Mouse (Mus musculus) cortical plate, adult 2 months (tissue): ENCODE measurements around the gene Olfr110. TPM values are rescaled to one million over a fixed set of nuclear protein-coding genes. Genes with fewer than 3 reads are reported as not detected.
"Not testable (repeated sequence)": the region's sequence is repeated elsewhere in the genome, so short reads cannot be mapped to it uniquely, and the experiment has no call there.

ENCODE experiments used
- H3K27ac ChIP-seq: fragments of 200-500 bp; 2 replicates; pipeline ENCODE4 v1.5.1; 2012; ENCODE audit warnings: low read length, control low read depth, inconsistent platforms; ENCODE audit not compliant: insufficient read depth
- H3K4me1 ChIP-seq: fragments of 200-500 bp; 2 replicates; pipeline ENCODE4 v1.6.1; 2011; ENCODE audit warnings: low read length; ENCODE audit not compliant: control insufficient read depth, insufficient read depth
- H3K4me3 ChIP-seq: fragments of 200-500 bp; 2 replicates; pipeline ENCODE4 v1.5.1; 2011; ENCODE audit warnings: mild to moderate bottlenecking, low read length, control low read depth; ENCODE audit not compliant: insufficient read depth
- CTCF ChIP-seq: fragments of 200-500 bp; IDR thresholded peaks from 2 replicates; pipeline ENCODE4 v1.5.1; 2011; ENCODE audit warnings: mild to moderate bottlenecking, control low read depth, low read length; ENCODE audit not compliant: insufficient read depth; ENCODE audit errors: extremely low read depth
- POLR2A ChIP-seq: fragments of 200-500 bp; IDR thresholded peaks from 2 replicates; pipeline ENCODE4 v1.6.1; 2011; ENCODE audit warnings: mild to moderate bottlenecking, low read length, control low read depth; ENCODE audit not compliant: insufficient read depth; ENCODE audit errors: extremely low read depth
- polyA plus RNA-seq: library from polyadenylated mRNA; depleted of rRNA; stranded (reverse); fragments of >200 nt; gene quantifications from 2 replicates; pipeline ENCODE4 v1.2.3, GENCODE M21; 2012; rRNA removed

The Olfr110 gene
- 0.15 and 0.19 TPM in 2 replicates for polyA plus RNA-seq

DNA sequence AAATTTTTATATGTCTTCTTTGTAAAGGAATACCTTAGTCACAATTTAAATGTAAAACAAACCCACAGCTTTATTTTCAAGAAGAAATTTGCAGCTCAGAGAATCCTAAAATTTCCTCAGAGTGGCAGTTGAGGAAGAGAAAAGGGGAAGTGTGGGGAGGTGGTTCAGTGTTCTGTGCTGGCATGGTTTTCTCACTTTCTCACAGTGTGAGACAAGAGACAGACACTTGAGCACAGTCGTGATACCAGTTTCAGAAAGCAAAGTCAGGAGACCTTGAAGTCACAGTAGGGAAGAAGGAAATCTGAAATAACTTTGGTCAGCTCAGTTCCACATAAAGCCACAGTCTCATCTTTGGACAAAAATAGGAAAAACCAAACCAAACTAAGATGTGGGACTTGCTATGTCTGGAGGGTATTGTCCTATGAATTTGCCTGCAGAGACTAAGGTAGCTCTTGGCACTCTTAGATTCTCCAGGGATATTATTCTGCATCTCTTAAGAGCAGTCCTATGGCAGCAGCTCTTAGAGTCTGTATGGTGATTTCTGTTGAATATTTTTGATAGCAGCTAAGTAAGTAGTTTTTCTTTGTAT lies at the start of gene Olfr110:
Gene Olfr110, plus strand, starts transcription at position 539 of the 589 bp plus-strand sequence.
- TF ChIP-seq CTCF = no peak
- no peak for TF ChIP-seq POLR2A
- Histone ChIP-seq H3K4me1 (no peaks in the 10 kb centered on the region), H3K4me3 (no peak within 1 kb of the TSS), H3K27ac (no peak within 1 kb of the TSS)

DNA sequence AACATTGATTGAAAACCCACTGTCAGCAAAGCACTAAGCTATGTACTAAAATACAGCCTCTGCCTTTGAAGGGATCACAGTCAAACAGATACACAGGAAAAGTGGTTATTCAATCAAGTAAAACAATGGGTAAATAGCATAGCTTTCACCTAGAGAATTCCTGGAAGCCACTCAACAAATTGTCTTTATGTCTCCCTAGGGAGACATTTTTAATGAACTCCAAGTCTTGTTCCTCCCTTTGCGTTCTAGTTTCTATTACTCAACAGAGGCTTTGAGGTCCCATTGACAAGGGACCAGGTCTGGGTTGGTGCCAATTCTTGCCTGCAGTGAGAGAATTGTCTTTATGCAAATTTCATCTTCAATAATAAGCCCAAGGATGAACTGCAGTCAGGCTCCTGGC lies 47.1 kb upstream of the Olfr110 start, which contains the start of gene Olfr108:
Gene Olfr108, plus strand, starts transcription at position 301 of the 400 bp plus-strand sequence.
- H3K4me3 ChIP-seq = no peak within 1 kb of the TSS
- no peaks in the 10 kb centered on the region for H3K4me1 ChIP-seq
- H3K27ac ChIP-seq = no peak within 1 kb of the TSS
- TF ChIP-seq CTCF = no peak
- no peak for TF ChIP-seq POLR2A

DNA sequence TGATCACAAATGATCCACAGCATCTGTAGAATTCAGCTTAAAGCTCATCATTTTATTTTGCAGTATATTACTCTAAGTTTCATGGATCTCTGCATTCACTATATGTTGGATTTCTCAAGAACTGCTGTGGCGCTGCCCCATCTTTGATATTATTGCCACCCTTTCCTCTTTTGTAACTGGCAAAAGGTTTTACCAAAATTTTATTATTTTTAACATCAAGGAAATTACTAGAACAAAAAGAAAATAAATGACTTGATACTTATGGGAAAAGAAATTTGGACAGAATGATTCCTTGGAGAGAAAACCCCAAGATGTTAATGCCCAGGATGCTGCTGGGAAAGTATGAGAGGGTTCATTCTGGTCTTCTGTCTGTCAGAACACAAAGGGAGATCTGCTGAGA lies 33.7 kb upstream of the Olfr110 start, which contains the start of gene Olfr109:
Gene Olfr109, plus strand, starts transcription at position 301 of the 400 bp plus-strand sequence.
- Histone ChIP-seq H3K27ac (no peak within 1 kb of the TSS), H3K4me3 (no peak within 1 kb of the TSS), H3K4me1 (no peaks in the 10 kb centered on the region)
- no peak for TF ChIP-seq CTCF
- no peak for TF ChIP-seq POLR2A

DNA sequence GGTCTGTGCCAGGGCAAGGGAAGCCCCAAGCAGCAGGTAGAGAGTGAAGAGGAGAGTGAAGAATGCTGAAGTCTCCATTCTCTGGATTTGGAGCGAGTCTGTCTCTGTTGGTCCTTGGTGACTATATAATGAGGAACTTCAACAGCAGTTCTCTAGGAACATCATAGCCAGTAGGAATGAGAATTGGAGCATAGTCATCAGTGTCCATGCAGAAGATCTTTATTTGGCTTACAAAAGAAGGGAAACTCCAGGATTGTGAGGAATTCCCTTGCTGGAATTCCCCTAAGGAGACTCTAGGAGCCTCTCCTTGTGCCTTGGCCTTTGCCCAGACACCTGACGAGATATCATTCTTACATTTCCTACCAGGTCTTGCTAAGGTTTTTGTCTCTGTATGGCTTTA lies 8.8 kb upstream of the Olfr110 start, which contains the start of gene H2-M2:
Gene H2-M2, minus strand, starts transcription at position 101 of the 400 bp plus-strand sequence.
- no peaks in the 10 kb centered on the region for H3K4me1 ChIP-seq
- no peak within 1 kb of the TSS for H3K4me3 ChIP-seq
- TF ChIP-seq POLR2A (no peak), CTCF (no peak)
- H3K27ac ChIP-seq = no peak within 1 kb of the TSS

DNA sequence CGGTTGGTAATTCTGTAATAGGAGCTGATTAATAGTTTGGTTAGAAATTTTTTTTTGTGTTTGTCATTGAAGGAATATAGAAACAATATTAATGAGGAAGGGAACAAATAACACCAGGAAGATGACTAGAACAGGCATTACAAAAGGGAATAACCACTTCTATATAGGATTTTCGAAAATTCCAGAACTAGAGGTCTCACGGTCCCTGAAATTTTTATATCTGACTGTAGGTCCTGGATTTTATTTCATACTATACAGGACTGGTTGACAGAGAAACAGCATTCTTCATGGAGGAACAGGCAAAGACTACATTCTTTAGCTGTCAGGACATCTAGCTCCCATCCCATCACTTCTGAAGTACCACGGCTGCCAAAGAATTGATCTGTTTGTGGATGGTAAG lies 15.5 kb downstream of the Olfr110 start, which contains the start of gene Olfr111:
Gene Olfr111, plus strand, starts transcription at position 301 of the 400 bp plus-strand sequence.
- Histone ChIP-seq H3K4me3 (no peak within 1 kb of the TSS), H3K4me1 (no peaks in the 10 kb centered on the region), H3K27ac (no peak within 1 kb of the TSS)
- TF ChIP-seq CTCF (no peak), POLR2A (no peak)

DNA sequence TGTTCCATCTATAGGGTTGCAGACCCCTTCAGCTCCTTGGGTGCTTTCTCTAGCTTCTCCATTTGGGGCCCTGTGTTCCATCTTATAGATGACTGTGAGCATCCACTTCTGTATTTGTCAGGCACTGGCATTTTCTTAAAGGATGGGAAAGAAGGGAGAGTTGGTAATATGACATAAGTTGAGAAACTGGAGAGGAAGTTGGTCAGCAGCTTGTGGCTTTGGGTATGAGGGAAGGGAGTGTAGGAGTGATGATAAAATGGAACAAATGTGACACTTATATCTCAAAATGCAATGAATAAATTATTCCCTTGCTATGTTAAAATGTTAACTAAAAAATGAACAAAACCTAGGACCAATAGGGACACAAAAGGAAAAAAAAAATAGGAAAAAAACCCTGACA lies 32.3 kb downstream of the Olfr110 start:
- not testable (repeated sequence) for H3K27ac ChIP-seq, H3K4me1 ChIP-seq, H3K4me3 ChIP-seq

DNA sequence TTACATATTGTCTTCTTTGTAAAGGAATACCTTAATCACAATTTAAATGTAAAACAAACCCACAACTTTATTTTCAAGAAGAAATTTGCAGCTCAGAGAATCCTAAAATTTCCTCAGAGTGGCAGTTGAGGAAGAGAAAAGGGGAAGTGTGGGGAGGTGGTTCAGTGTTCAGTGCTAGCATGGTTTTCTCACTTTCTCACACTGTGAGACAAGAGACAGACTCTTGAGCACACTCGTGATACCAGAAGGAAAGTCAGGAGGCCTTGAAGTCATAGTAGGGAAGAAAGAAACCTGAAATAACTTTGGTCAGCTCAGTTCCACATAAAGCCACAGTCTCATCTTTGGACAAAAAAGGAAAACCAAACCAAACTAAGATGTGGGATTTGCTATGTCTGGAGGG lies 33.2 kb downstream of the Olfr110 start:
- H3K27ac ChIP-seq, H3K4me1 ChIP-seq, H3K4me3 ChIP-seq: not testable (repeated sequence)

DNA sequence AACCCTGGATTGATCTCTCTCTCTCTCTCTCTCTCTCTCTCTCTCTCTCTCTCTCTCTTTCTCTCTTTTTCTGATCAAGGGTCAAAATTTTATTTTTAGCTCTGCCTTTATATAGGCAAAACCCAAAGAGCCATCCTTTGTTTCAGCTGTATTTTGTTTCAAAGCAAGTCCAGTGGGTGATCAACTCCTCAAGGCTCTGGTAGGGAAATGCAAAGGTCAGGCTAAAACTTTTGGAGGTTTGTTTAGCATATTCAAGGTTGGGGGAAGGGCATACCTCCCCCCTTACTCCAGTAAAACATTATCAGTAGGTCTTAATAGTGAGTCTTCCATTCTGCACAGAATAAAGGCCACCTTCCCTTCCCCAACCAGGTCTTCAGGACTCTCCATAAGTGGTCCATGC lies 42.9 kb downstream of the Olfr110 start:
- Histone ChIP-seq H3K27ac (no peak overlapping the region), H3K4me3 (no peak overlapping the region), H3K4me1 (no peaks in the 10 kb centered on the region)
- TF ChIP-seq POLR2A (no peak), CTCF (no peak)

DNA sequence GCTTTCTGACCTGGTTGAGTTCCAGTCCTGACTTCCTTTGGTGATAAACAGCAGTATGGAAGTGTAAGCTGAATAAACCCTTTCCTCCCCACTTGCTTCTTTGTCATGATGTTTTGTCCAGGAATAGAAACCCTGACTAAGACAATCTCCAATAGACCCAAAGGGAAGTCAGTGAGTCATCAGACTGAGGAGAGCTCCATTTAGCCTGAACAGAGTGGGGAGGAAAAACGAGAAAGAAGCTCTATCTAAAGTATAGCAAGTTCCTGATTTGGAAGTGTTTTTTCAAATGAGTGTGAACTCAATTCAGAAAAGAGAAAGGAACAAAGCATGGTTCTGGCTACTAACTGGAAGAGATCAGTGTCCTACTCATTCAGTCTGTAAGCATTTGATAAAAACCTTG lies 46.1 kb downstream of the Olfr110 start:
- H3K27ac ChIP-seq, H3K4me3 ChIP-seq, H3K4me1 ChIP-seq: not testable (repeated sequence)

DNA sequence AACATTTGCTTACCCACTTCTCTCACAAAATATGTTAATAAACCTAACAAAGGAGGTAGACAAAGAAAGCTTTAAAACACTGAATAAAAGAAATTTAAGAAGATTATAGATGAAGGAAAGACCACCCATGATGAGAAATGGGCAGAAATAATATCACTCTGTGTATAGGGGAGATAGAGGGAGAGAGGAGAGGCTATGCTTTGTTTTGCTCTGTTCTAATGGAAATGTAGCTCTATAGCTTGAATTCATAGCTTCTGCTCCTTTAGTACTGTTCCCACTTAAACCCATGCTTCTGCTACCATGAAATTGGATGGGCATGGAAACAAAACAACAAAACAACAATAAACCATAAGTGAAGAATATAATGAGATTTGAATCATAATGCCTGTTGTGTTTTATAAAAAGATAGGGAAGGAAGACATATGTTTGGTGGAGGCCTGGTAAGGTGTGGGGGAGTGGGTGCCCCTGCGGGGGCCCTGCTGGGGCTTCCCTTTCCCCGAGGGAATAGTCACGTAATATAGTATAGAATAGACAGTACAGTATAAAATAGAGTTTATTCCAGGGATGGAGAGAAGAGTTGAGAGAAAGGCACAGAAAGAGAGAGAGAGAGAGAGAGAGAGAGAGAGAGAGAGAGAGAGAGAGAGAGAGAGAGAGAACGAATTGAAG lies 49.3 kb downstream of the Olfr110 start:
- Histone ChIP-seq H3K27ac (no peak overlapping the region), H3K4me3 (no peak overlapping the region)
- TF ChIP-seq CTCF = no peak
- no peak for TF ChIP-seq POLR2A

More for the DNA sequence above, 49.3 kb downstream of the Olfr110 start:
- H3K4me1 ChIP-seq = no peaks in the 10 kb centered on the region
